Mouse (Mus musculus): ENCODE measurements around the gene Sema3f. TPM values are rescaled to one million over a fixed set of nuclear protein-coding genes. Genes with fewer than 3 reads are reported as not detected.

Gene Sema3f
- total RNA-seq, 2 experiments from 2014 or later, result 18.7 to 20.9 TPM

GRCm38 (mm10) chr9:107632478-107632877 lies 77.8 kb downstream of the Sema3f start:
- peak; percentile 77 for DNase-seq

GRCm38 (mm10) chr9:107631861-107632260 lies 78.4 kb downstream of the Sema3f start:
- no peak for DNase-seq

Other genes starting within 250 kb of the Sema3f start
- 10 to 100 TPM; 22.1 to 22.8 TPM for gene Tmem115, start 176.5 kb downstream of the Sema3f start, total RNA-seq (2021)
- gene Cyb561d2, start 168.3 kb downstream of the Sema3f start, total RNA-seq (2021), result 1 to 10 TPM; 6.6 to 7.2 TPM
- gene Nprl2, start 168.2 kb downstream of the Sema3f start, total RNA-seq (2021), result 10 to 100 TPM; 12.0 TPM
- under 1 TPM; 0.26 to 0.32 TPM for gene Zmynd10, start 163.2 kb downstream of the Sema3f start, total RNA-seq (2021)
- 10 to 100 TPM; 38.8 to 39.4 TPM for gene Rassf1, start 158.9 kb downstream of the Sema3f start, total RNA-seq (2021)
- 10 to 100 TPM; 22.3 to 24.0 TPM for gene Tusc2, start 147.2 kb downstream of the Sema3f start, total RNA-seq (2021)
- gene Hyal2, start 142.5 kb downstream of the Sema3f start, total RNA-seq (2021), result 10 to 100 TPM; 43.4 to 49.7 TPM
- gene Hyal1, start 133.5 kb downstream of the Sema3f start, total RNA-seq (2021), result 1 to 10 TPM; 3.4 to 4.7 TPM
- 10 to 100 TPM; 12.2 to 12.4 TPM for gene Naa80, start 131.6 kb downstream of the Sema3f start, total RNA-seq (2021)
- 1 to 10 TPM in 1 of 2 experiments, under 1 TPM in 1; 0.74 to 1.1 TPM for gene Hyal3, start 129.7 kb downstream of the Sema3f start, total RNA-seq (2021)
- gene Ifrd2, start 122.8 kb downstream of the Sema3f start, total RNA-seq (2021), result 10 to 100 TPM; 41.6 to 44.4 TPM
- 10 to 100 TPM; 16.2 to 18.8 TPM for gene Sema3b, start 101.2 kb downstream of the Sema3f start, total RNA-seq (2021)
- 100 to 1,000 TPM; 462 to 469 TPM for gene Gnai2, start 75.1 kb downstream of the Sema3f start, total RNA-seq (2021)
- 1 to 10 TPM; 8.0 to 8.1 TPM for gene Slc38a3, start 40.9 kb downstream of the Sema3f start, total RNA-seq (2021)
- not detected for gene Gnat1, start 30.8 kb downstream of the Sema3f start, total RNA-seq (2021)
- gene Rbm5, start 60.5 kb upstream of the Sema3f start, total RNA-seq (2021), result 10 to 100 TPM; 65.4 to 73.1 TPM
- gene Rbm6, start 162.8 kb upstream of the Sema3f start, total RNA-seq (2021), result 10 to 100 TPM; 40.3 to 40.6 TPM
- 1 to 10 TPM; 6.1 TPM for gene Mon1a, start 177.7 kb upstream of the Sema3f start, total RNA-seq (2021)
- gene Mst1r, start 196.4 kb upstream of the Sema3f start, total RNA-seq (2021), result 1 to 10 TPM; 2.9 to 3.1 TPM
- not detected for gene Actl11, start 218.0 kb upstream of the Sema3f start, total RNA-seq (2021)
- not detected for gene Camkv, start 225.2 kb upstream of the Sema3f start, total RNA-seq (2021)
- gene Traip, start 239.7 kb upstream of the Sema3f start, total RNA-seq (2021), result 10 to 100 TPM in 1 of 2 experiments, 1 to 10 TPM in 1; 7.4 to 10.5 TPM